Mouse (Mus musculus) CH12.LX (cell line): ENCODE data around the gene Trim40. TPM values are rescaled to one million over a fixed set of nuclear protein-coding genes. Genes with fewer than 3 reads are reported as not detected.

Experiments
- DNase-seq: peaks from one replicate; pipeline ENCODE4 v3.0.0-alpha.2; 2013; ENCODE audit errors: extremely low read depth
- H3K27ac ChIP-seq: 2 replicates; pipeline ENCODE4 v1.5.1; 2012; ENCODE audit warnings: low read depth, mild to moderate bottlenecking, control low read depth, moderate library complexity; ENCODE audit not compliant: insufficient read depth
- H3K27me3 ChIP-seq: replicated peaks from 2 replicates; pipeline ENCODE3; 2012; ENCODE audit warnings: inconsistent platforms
- H3K36me3 ChIP-seq, 2 experiments: replicated peaks in 1 of 2; 2 replicates each; pipeline versions ENCODE3 to v1.6.1; 2012; ENCODE audit warnings: inconsistent platforms in 1 of 2, low read length in 1 of 2, mild to moderate bottlenecking in 1 of 2, mixed read lengths in 1 of 2, moderate library complexity in 1 of 2; ENCODE audit not compliant: control insufficient read depth in 1 of 2, insufficient read depth in 1 of 2
- H3K4me1 ChIP-seq, 2 experiments: 2 replicates each; pipeline ENCODE4 v1.6.1; 2012; ENCODE audit warnings: inconsistent platforms in 1 of 2, moderate library complexity in 1 of 2; ENCODE audit not compliant: insufficient read depth in 2 of 2, control insufficient read depth in 1 of 2
- H3K4me2 ChIP-seq: 2 replicates; pipeline ENCODE4 v1.6.1; 2012; ENCODE audit warnings: low read depth, mild to moderate bottlenecking, control low read depth; ENCODE audit not compliant: poor library complexity, insufficient read depth, severe bottlenecking
- H3K4me3 ChIP-seq, 3 experiments: fragments of 150-350 bp in 1 of 3; sonication (generic) in 1 of 3; replicated peaks in 1 of 3; 2 replicates each; pipeline versions ENCODE3 to v1.5.1; 2011 to 2012; ENCODE audit warnings: low read depth in 2 of 3, low read length in 2 of 3, mild to moderate bottlenecking in 2 of 3, moderate library complexity in 2 of 3, control low read depth in 1 of 3, improper control_type of control experiment in 1 of 3, inconsistent platforms in 1 of 3, mixed read lengths in 1 of 3; ENCODE audit not compliant: poor library complexity in 1 of 3
- H3K79me2 ChIP-seq: replicated peaks from 2 replicates; pipeline ENCODE4 v1.6.1; 2012; ENCODE audit warnings: mild to moderate bottlenecking, moderate library complexity; ENCODE audit not compliant: control insufficient read depth, poor library complexity, insufficient read depth, severe bottlenecking; ENCODE audit errors: extremely low read depth
- H3K9ac ChIP-seq: 2 replicates; pipeline ENCODE4 v1.6.1; 2012; ENCODE audit warnings: low read depth, mild to moderate bottlenecking, control low read depth, moderate library complexity; ENCODE audit not compliant: insufficient read depth
- H3K9me3 ChIP-seq: replicated peaks from 2 replicates; pipeline ENCODE3; 2012; ENCODE audit warnings: low read length, inconsistent platforms, mixed read lengths
- BHLHE40 ChIP-seq: IDR thresholded peaks from 2 replicates; pipeline ENCODE4 v1.6.1; 2011; ENCODE audit warnings: mild to moderate bottlenecking, low read depth, low read length, improper control_type of control experiment
- CHD2 ChIP-seq: IDR thresholded peaks from 2 replicates; pipeline ENCODE4 v1.6.1; 2011; ENCODE audit warnings: low read length, improper control_type of control experiment
- CTCF ChIP-seq, 2 experiments: IDR thresholded peaks in 1 of 2; conservative IDR thresholded peaks in 1 of 2; 2 replicates each; pipeline ENCODE4 v1.5.1; 2011 to 2012; ENCODE audit warnings: low read depth in 2 of 2, low read length in 2 of 2, improper control_type of control experiment in 1 of 2, inconsistent platforms in 1 of 2, mild to moderate bottlenecking in 1 of 2, moderate library complexity in 1 of 2
- EP300 ChIP-seq: IDR thresholded peaks from 2 replicates; pipeline ENCODE4 v1.6.1; 2011; ENCODE audit warnings: low read length, improper control_type of control experiment
- GABPA ChIP-seq: IDR thresholded peaks from 2 replicates; pipeline ENCODE4 v1.6.1; 2012; ENCODE audit warnings: low read depth, low read length, improper control_type of control experiment, inconsistent platforms; ENCODE audit not compliant: insufficient replicate concordance
- HCFC1 ChIP-seq: IDR thresholded peaks from 2 replicates; pipeline ENCODE4 v1.6.1; 2012; ENCODE audit warnings: low read depth, mild to moderate bottlenecking, inconsistent platforms, low read length, improper control_type of control experiment
- JUND ChIP-seq: conservative IDR thresholded peaks from 2 replicates; pipeline ENCODE4 v1.6.1; 2011; ENCODE audit warnings: low read depth, low read length, improper control_type of control experiment
- MXI1 ChIP-seq: IDR thresholded peaks from 2 replicates; pipeline ENCODE4 v1.6.1; 2011; ENCODE audit warnings: mild to moderate bottlenecking, low read depth, low read length, improper control_type of control experiment
- NRF1 ChIP-seq: IDR thresholded peaks from 2 replicates; pipeline ENCODE4 v1.6.1; 2014; ENCODE audit warnings: low read depth, mild to moderate bottlenecking, inconsistent platforms, low read length, improper control_type of control experiment, moderate library complexity
- PAX5 ChIP-seq: IDR thresholded peaks from 2 replicates; pipeline ENCODE4 v1.6.1; 2012; ENCODE audit warnings: low read length, inconsistent platforms, mixed read lengths
- POLR2A ChIP-seq: IDR thresholded peaks from 2 replicates; pipeline ENCODE4 v1.6.1; 2011; ENCODE audit warnings: low read depth, mild to moderate bottlenecking, improper control_type of control experiment, low read length
- POLR2AphosphoS2 ChIP-seq: IDR thresholded peaks from 2 replicates; pipeline ENCODE4 v1.6.1; 2011; ENCODE audit warnings: low read depth, low read length, improper control_type of control experiment
- RAD21 ChIP-seq: IDR thresholded peaks from 2 replicates; pipeline ENCODE4 v1.6.1; 2011; ENCODE audit warnings: low read depth, mild to moderate bottlenecking, low read length, improper control_type of control experiment, moderate library complexity
- RCOR1 ChIP-seq: conservative IDR thresholded peaks from 2 replicates; pipeline ENCODE4 v1.6.1; 2012; ENCODE audit warnings: low read depth, mild to moderate bottlenecking, inconsistent platforms, low read length, improper control_type of control experiment
- SIN3A ChIP-seq: IDR thresholded peaks from 2 replicates; pipeline ENCODE4 v1.6.1; 2012; ENCODE audit warnings: low read length, improper control_type of control experiment, inconsistent platforms
- TBP ChIP-seq: conservative IDR thresholded peaks from 2 replicates; pipeline ENCODE4 v1.6.1; 2011; ENCODE audit warnings: low read depth, low read length, improper control_type of control experiment
- TCF12 ChIP-seq: IDR thresholded peaks from 2 replicates; pipeline ENCODE4 v1.6.1; 2014; ENCODE audit warnings: low read depth, mild to moderate bottlenecking, inconsistent platforms, low read length, improper control_type of control experiment
- USF2 ChIP-seq: conservative IDR thresholded peaks from 2 replicates; pipeline ENCODE4 v1.6.1; 2011; ENCODE audit warnings: low read depth, low read length, improper control_type of control experiment
- ZMIZ1 ChIP-seq: IDR thresholded peaks from 2 replicates; pipeline ENCODE4 v1.6.1; 2012; ENCODE audit warnings: low read depth, mild to moderate bottlenecking, inconsistent platforms, low read length, improper control_type of control experiment
- ZNF384 ChIP-seq: IDR thresholded peaks from 2 replicates; pipeline ENCODE4 v1.6.1; 2012; ENCODE audit warnings: low read depth, low read length, improper control_type of control experiment, inconsistent platforms
- dilution Hi-C: fragments of 300-500 bp; cut with MboI; formaldehyde crosslinking; loops from 2 replicates; pipeline ENCODE4 v1.14.3; 2020; ENCODE audit warnings: low sequenced_read_pairs; ENCODE audit not compliant: extremely low pct_unique_long_range_greater_than_20kb, extremely low pct_ligation_motif_present
- in situ Hi-C: fragments of 300-500 bp; cut with MboI; formaldehyde crosslinking; loops from 3 replicates; pipeline ENCODE4 v1.14.3; 2019; ENCODE audit warnings: low sequenced_read_pairs, low pct_ligation_motif_present, low pct_unique_long_range_greater_than_20kb, mixed read lengths
- polyA plus RNA-seq: library from polyadenylated mRNA; unstranded; fragments of >175 nt; gene quantifications from 2 replicates; pipeline ENCODE4 v1.2.1, GENCODE M21; 2012; ENCODE audit warnings: low read depth; ENCODE audit not compliant: insufficient read length
- total RNA-seq, 2 experiments: library from RNA; depleted of rRNA; stranded (reverse); fragments of 300-350 nt in 1 of 2; fragments of >200 nt in 1 of 2; gene quantifications; 2 replicates each; pipeline ENCODE4 v1.2.3; 2012 to 2014

The Trim40 gene
- total and polyA plus RNA-seq, 3 experiments: 0.14 TPM; not detected in 2

- H3K4me3 ChIP-seq: no peak overlapping the region
- H3K27me3 ChIP-seq: no peaks in the 10 kb centered on the region
- TF ChIP-seq USF2 (no peak), TBP (no peak)
- peaks cover 56 to 90% of the 10 kb centered on the region in 2 experiments for H3K36me3 ChIP-seq
- dilution Hi-C loops: no loop called here
- no peak overlapping the region for H3K9ac ChIP-seq
- H3K4me2 ChIP-seq: no peak overlapping the region
- H3K9me3 ChIP-seq: no peaks in the 10 kb centered on the region
- no peak for DNase-seq
- H3K79me2 ChIP-seq: no peaks in the 10 kb centered on the region
- in situ Hi-C loops: no loop called here
- no peak overlapping the region for H3K27ac ChIP-seq
- H3K4me1 ChIP-seq: no peaks in the 10 kb centered on the region
These were observed 33.7 kb downstream of the Trim40 start for GRCm38 (mm10) chr17:36856236-36856635.

DNA sequence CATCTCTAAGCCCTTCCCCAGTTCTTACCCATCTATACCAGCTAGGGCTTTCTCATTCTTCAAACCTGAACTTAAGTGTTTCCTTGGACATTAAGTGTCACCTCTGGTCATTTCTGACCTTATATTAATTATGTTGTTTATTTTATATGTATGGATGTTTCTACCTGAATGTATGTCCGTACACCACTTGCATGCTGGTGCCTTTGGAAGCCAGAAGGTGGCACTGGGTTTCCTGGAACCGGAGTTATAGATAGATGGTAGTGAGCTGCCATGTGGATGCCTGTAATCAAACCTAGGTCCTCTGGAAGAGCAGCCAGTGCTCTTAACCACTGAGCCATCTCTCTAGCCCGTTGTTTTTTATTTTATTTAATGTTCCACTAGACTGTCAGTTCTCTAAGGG is 34.4 kb downstream of the Trim40 start:
- in situ Hi-C loops (no loop called here), dilution Hi-C loops (no loop called here)
- peaks cover 64 to 96% of the 10 kb centered on the region in 2 experiments for H3K36me3 ChIP-seq
- no peaks in the 10 kb centered on the region for H3K79me2 ChIP-seq
- DNase-seq: no peak
- no peak overlapping the region for H3K9ac ChIP-seq
- no peaks in the 10 kb centered on the region for H3K9me3 ChIP-seq
- no peak overlapping the region for H3K4me2 ChIP-seq
- H3K27me3 ChIP-seq: no peaks in the 10 kb centered on the region
- H3K4me1 ChIP-seq: no peaks in the 10 kb centered on the region
- H3K27ac ChIP-seq: no peak overlapping the region
- TF ChIP-seq NRF1 (no peak), JUND (no peak), GABPA (no peak), ZMIZ1 (no peak), CTCF (conservative IDR thresholded peaks at IDR 0.05 in 1 of 2, IDR thresholded peaks at IDR 0.05 in 1 of 2; ENCODE audit: low read depth in 2 of 2, low read length in 2 of 2) (no peak), CHD2 (no peak), TCF12 (no peak), HCFC1 (no peak), ZNF384 (no peak), TBP (no peak)
- no peak overlapping the region for H3K4me3 ChIP-seq

DNA sequence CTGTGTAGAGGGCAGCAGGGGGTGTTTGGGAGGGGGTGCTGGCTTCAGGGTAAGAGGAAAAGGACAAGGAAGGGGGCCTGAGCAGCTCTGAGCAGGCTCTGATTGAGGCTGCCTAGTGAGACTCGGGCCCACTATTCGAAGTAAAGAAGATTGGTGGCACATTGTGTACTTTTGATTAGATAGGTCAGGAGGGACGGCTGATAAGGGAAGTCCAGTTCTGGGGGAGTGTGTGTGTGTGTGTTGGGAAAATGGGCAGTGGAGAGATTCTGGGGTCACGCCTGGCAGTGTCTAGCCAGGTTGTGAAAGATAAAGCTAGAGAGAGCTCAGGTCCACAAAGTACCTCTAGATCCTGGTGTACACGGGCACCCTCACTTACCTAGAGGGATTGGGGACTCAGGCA is 38.3 kb downstream of the Trim40 start:
- in situ Hi-C loops (no loop called here), dilution Hi-C loops (no loop called here)
- no peaks in the 10 kb centered on the region for H3K9me3 ChIP-seq

More for the DNA sequence above, 38.3 kb downstream of the Trim40 start:
- DNase-seq: no peak
- Histone ChIP-seq H3K27ac (no peak overlapping the region), H3K9ac (no peak overlapping the region), H3K27me3 (no peaks in the 10 kb centered on the region), H3K36me3 (peaks cover 44 to 83% of the 10 kb centered on the region in 2 experiments), H3K4me1 (peaks cover 0 to 9% of the 10 kb centered on the region in 2 experiments; a peak in 1 of 4 replicates), H3K4me3 (no peak overlapping the region), H3K79me2 (no peaks in the 10 kb centered on the region; the same call in 1 of the 2 replicates), H3K4me2 (no peak overlapping the region)
- TF ChIP-seq POLR2AphosphoS2 (no peak), MXI1 (no peak), JUND (no peak), POLR2A (no peak), USF2 (no peak), PAX5 (no peak), CHD2 (no peak), HCFC1 (no peak), TCF12 (no peak), SIN3A (no peak), RAD21 (no peak), BHLHE40 (no peak), ZMIZ1 (no peak), EP300 (no peak), RCOR1 (no peak)
